Mouse (Mus musculus) spleen, postnatal 10 days (tissue): ENCODE measurements around the gene Olfr1496.
"Not testable (repeated sequence)": the region's sequence is repeated elsewhere in the genome, so short reads cannot be mapped to it uniquely, and the experiment has no call there.

Experiments
- DNase-seq, 2 experiments: peaks; one replicate each; pipeline ENCODE4 v3.0.0; 2021 to 2022; ENCODE audit warnings: low spot score in 2 of 2

The Olfr1496 gene

GRCm38 (mm10) chr19:13777578-13777977 is at the start of gene Olfr1496:
Olfr1496 (plus strand) TSS chr19:13777878.
- DNase-seq, result no peak

- DNase-seq, result no peak
Measured at GRCm38 (mm10) chr19:13739428-13739827, 38.2 kb upstream of the Olfr1496 start, which contains the start of gene Olfr1494. Olfr1494 (plus strand) TSS chr19:13739728.

- DNase-seq, result no peak
Measured at GRCm38 (mm10) chr19:13749366-13749765, 28.3 kb upstream of the Olfr1496 start.

- DNase-seq, result no peak
Measured at GRCm38 (mm10) chr19:13764306-13764705, 13.4 kb upstream of the Olfr1496 start, which contains the start of gene Olfr1495. Olfr1495 (plus strand) TSS chr19:13764606.

GRCm38 (mm10) chr19:13768565-13769276 is 9.0 kb upstream of the Olfr1496 start:
- no peak for DNase-seq

GRCm38 (mm10) chr19:13798102-13798501 is 20.4 kb downstream of the Olfr1496 start, which contains the start of gene Olfr1497:
Olfr1497 (minus strand) TSS chr19:13798202.
- no peak for DNase-seq

- not testable (repeated sequence) for DNase-seq
Measured at GRCm38 (mm10) chr19:13805486-13805885, 27.8 kb downstream of the Olfr1496 start.

- DNase-seq, result no peak
Measured at GRCm38 (mm10) chr19:13812823-13813222, 35.1 kb downstream of the Olfr1496 start.

- DNase-seq, result no peak
Measured at GRCm38 (mm10) chr19:13818827-13819226, 41.1 kb downstream of the Olfr1496 start.

- no peak for DNase-seq
Measured at GRCm38 (mm10) chr19:13819347-13819746, 41.7 kb downstream of the Olfr1496 start, which contains the start of gene Olfr1499. Olfr1499 (minus strand) TSS chr19:13819447.

- DNase-seq, result no peak
Measured at GRCm38 (mm10) chr19:13820847-13821246, 43.2 kb downstream of the Olfr1496 start.

GRCm38 (mm10) chr19:13828447-13828846 is 50.8 kb downstream of the Olfr1496 start:
- DNase-seq, result no peak

GRCm38 (mm10) chr19:13830388-13830787 is 52.7 kb downstream of the Olfr1496 start, which contains the start of gene Olfr1500:
Olfr1500 (minus strand) TSS chr19:13830488.
- no peak for DNase-seq
